Mouse (Mus musculus) left cerebral cortex, adult 8-10 months (tissue): ENCODE measurements around the gene Fgfr3. TPM values are rescaled to one million over a fixed set of nuclear protein-coding genes. Genes with fewer than 3 reads are reported as not detected.

Source experiments
- DNase-seq, 2 experiments: peaks; one replicate each; pipeline ENCODE4 v3.0.0; 2022; ENCODE audit warnings: low spot score in 2 of 2
- total RNA-seq, 4 experiments: library from RNA; stranded (reverse); gene quantifications; 2 replicates each; pipeline ENCODE4 v1.2.4; 2022

Fgfr3 gene
- total RNA-seq, 4 experiments from 2014 or later, result 103 to 113 (median 105) TPM

- peak in 1 of 2 experiments; percentile 74 for DNase-seq
Measured at GRCm38 (mm10) chr5:33697947-33698512, 23.4 kb upstream of the Fgfr3 start.

GRCm38 (mm10) chr5:33698669-33699068, 22.8 kb upstream of the Fgfr3 start:
- DNase-seq, result no peak

GRCm38 (mm10) chr5:33700010-33700409, 21.5 kb upstream of the Fgfr3 start:
- DNase-seq, result no peak

GRCm38 (mm10) chr5:33701832-33702231, 19.6 kb upstream of the Fgfr3 start:
- no peak for DNase-seq

- no peak for DNase-seq
Measured at GRCm38 (mm10) chr5:33703999-33704398, 17.5 kb upstream of the Fgfr3 start.

GRCm38 (mm10) chr5:33704945-33705611, 16.4 kb upstream of the Fgfr3 start:
- peak in 1 of 2 experiments; percentile 73 for DNase-seq

GRCm38 (mm10) chr5:33705612-33706349, 15.7 kb upstream of the Fgfr3 start:
- DNase-seq, result no peak

GRCm38 (mm10) chr5:33706350-33706629, 15.2 kb upstream of the Fgfr3 start:
- no peak for DNase-seq

GRCm38 (mm10) chr5:33707163-33707562, 14.3 kb upstream of the Fgfr3 start:
- no peak for DNase-seq

- no peak for DNase-seq
Measured at GRCm38 (mm10) chr5:33709037-33709436, 12.4 kb upstream of the Fgfr3 start.

- DNase-seq, result no peak
Measured at GRCm38 (mm10) chr5:33712550-33712949, 8.9 kb upstream of the Fgfr3 start.

GRCm38 (mm10) chr5:33715182-33715581, 6.3 kb upstream of the Fgfr3 start:
- no peak for DNase-seq

GRCm38 (mm10) chr5:33716467-33716866, 5.0 kb upstream of the Fgfr3 start:
- DNase-seq, result no peak

- DNase-seq, result no peak
Measured at GRCm38 (mm10) chr5:33718460-33718859, 3.0 kb upstream of the Fgfr3 start.

GRCm38 (mm10) chr5:33720852-33721490, 503 bp upstream of the Fgfr3 start:
- DNase-seq, result no peak

GRCm38 (mm10) chr5:33722266-33723018, 968 bp downstream of the Fgfr3 start:
- DNase-seq, result no peak

- DNase-seq, result no peak
Measured at GRCm38 (mm10) chr5:33723019-33723640, 1.7 kb downstream of the Fgfr3 start.

- DNase-seq, result no peak
Measured at GRCm38 (mm10) chr5:33723641-33724465, 2.4 kb downstream of the Fgfr3 start.

GRCm38 (mm10) chr5:33726081-33726647, 4.7 kb downstream of the Fgfr3 start:
- peak in 1 of 2 experiments; percentile 63 for DNase-seq

- no peak for DNase-seq
Measured at GRCm38 (mm10) chr5:33726891-33727290, 5.4 kb downstream of the Fgfr3 start.
